Mouse (Mus musculus) stomach, embryonic 16.5 days (tissue): ENCODE measurements at regions not wholly inside any gene's neighbourhood (a gene's known extent, or its start where the extent isn't known, plus 50 kb on each side); places are given as distances from the start of the nearest gene placed in this dataset.

ENCODE experiments used
- ATAC-seq: fragments of 200-750 bp; cut with Nextera tagmentation; 2 replicates; pipeline ENCODE4 v1.8.0; 2017; ENCODE audit warnings: moderate number of reproducible peaks, moderate TSS enrichment; ENCODE audit not compliant: insufficient read depth, low FRiP score
- H3K27ac ChIP-seq: fragments of 300-500 bp; sonication (generic); 2 replicates; pipeline ENCODE4 v1.5.1; 2014; ENCODE audit warnings: low read length
- H3K27me3 ChIP-seq: fragments of 300-500 bp; sonication (generic); 2 replicates; pipeline ENCODE4 v1.6.1; 2014; ENCODE audit warnings: low read length, control low read depth, mixed read lengths; ENCODE audit not compliant: control insufficient read depth, insufficient read depth
- H3K36me3 ChIP-seq: fragments of 300-500 bp; sonication (generic); 2 replicates; pipeline ENCODE4 v1.6.1; 2014; ENCODE audit warnings: low read length; ENCODE audit not compliant: control insufficient read depth, insufficient read depth
- H3K4me1 ChIP-seq: fragments of 300-500 bp; sonication (generic); 2 replicates; pipeline ENCODE4 v1.6.1; 2014; ENCODE audit warnings: low read length, control low read depth, mixed read lengths; ENCODE audit not compliant: control insufficient read depth, insufficient read depth
- H3K4me2 ChIP-seq: fragments of 300-500 bp; sonication (generic); 2 replicates; pipeline ENCODE4 v1.6.1; 2014; ENCODE audit warnings: low read depth, low read length, mixed read lengths
- H3K4me3 ChIP-seq: fragments of 300-500 bp; sonication (generic); replicated peaks from 2 replicates; pipeline ENCODE4 v1.5.1; 2014; ENCODE audit warnings: mild to moderate bottlenecking, low read length
- H3K9ac ChIP-seq: fragments of 300-500 bp; sonication (generic); 2 replicates; pipeline ENCODE4 v1.6.1; 2014; ENCODE audit warnings: low read length
- H3K9me3 ChIP-seq: fragments of 300-500 bp; sonication (generic); replicated peaks from 2 replicates; pipeline ENCODE4 v1.6.1; 2016; ENCODE audit warnings: low read length, control low read depth; ENCODE audit not compliant: control insufficient read depth
- WGBS: fragments of 180-500 bp; shearing (Covaris S2); extraction: QIAGEN DNeasy Blood & Tissue Kit; methylation state at CpG from one replicate; pipeline ENCODE4 v1.1.7; 2014; 5-methylcytosine and 5-hydroxymethylcytosine counted together

DNA sequence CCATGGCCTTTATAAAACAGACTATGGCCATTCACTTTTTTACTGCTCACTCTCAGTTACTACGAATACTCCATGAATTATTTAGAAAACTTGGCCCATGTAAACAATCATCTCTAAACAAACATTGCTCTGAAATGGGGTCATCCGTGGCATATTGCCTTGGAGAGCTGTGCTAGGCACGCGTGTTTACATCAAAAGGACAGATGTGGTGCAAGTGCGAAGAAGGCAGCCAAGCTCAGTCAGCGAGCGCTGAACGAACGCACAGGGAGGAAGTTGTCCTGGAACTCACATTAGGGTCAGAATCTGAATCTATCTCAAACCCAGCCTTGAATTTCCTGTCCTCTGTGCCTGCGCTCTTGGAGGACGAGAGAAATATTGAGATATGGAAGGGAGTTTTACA lies 402.3 kb downstream of the Rapgef2 start:
- no peaks in the 10 kb centered on the region for H3K36me3 ChIP-seq
- no peaks in the 10 kb centered on the region for H3K27me3 ChIP-seq
- ATAC-seq: no peak
- no peaks in the 10 kb centered on the region for H3K9me3 ChIP-seq
- no peak overlapping the region for H3K9ac ChIP-seq
- H3K27ac ChIP-seq: no peak overlapping the region
- 54% methylated on average over 11 of the region's 11 CpGs for WGBS
- no peaks in the 10 kb centered on the region for H3K4me1 ChIP-seq
- no peak overlapping the region for H3K4me2 ChIP-seq
- no peak overlapping the region for H3K4me3 ChIP-seq

DNA sequence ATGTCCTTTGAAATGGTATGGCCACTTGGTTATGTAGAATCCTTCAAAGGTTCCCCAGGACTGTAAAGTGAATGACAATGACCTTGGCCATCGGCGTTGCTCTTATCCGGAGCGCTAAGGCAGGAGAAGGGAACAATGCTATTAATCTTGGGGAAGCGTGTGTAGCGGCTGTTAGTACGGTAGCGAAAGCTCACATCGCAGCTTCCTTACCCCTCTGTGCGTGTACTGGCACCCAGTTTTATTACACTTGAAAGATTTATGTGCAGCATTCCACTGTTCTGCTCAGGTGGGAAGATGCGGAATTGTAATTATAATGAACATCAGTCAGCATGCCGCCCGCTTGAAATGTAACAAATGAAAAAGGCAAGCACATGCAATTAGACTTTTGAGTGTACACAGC lies 406.2 kb downstream of the Rapgef2 start:
- no peak overlapping the region for H3K9ac ChIP-seq
- H3K36me3 ChIP-seq: no peaks in the 10 kb centered on the region
- H3K4me1 ChIP-seq: no peaks in the 10 kb centered on the region
- H3K27ac ChIP-seq: no peak overlapping the region
- no peaks in the 10 kb centered on the region for H3K9me3 ChIP-seq
- no peak overlapping the region for H3K4me3 ChIP-seq
- 81% methylated on average over 13 of the region's 13 CpGs for WGBS
- no peaks in the 10 kb centered on the region for H3K27me3 ChIP-seq
- no peak overlapping the region for H3K4me2 ChIP-seq
- ATAC-seq: no peak

DNA sequence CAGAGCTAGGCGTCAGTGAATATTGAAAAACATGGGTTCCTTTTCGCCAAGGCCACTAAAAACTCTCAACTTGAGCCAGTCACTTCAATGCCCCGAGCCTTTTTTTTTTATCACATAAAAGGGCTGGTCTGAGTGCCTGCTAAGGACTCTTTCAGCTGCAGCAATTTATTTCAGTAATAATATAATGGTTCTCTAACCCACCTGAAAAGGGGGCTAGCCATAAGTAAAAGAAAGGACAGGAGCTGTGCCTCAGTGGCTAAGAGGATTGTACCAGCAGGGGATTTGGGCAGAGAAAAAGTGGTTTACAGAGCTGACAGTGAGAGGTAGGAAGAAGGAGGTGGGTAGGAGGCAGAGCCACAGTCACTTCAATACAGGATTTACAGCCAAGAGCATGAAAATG lies 409.0 kb downstream of the Rapgef2 start:
- no peaks in the 10 kb centered on the region for H3K36me3 ChIP-seq
- no peaks in the 10 kb centered on the region for H3K4me1 ChIP-seq
- no peak for ATAC-seq
- no peak overlapping the region for H3K4me3 ChIP-seq
- 76% methylated on average over 3 of the region's 3 CpGs for WGBS
- no peak overlapping the region for H3K4me2 ChIP-seq
- H3K27ac ChIP-seq: no peak overlapping the region
- H3K9me3 ChIP-seq: no peaks in the 10 kb centered on the region
- H3K9ac ChIP-seq: no peak overlapping the region
- H3K27me3 ChIP-seq: no peaks in the 10 kb centered on the region

DNA sequence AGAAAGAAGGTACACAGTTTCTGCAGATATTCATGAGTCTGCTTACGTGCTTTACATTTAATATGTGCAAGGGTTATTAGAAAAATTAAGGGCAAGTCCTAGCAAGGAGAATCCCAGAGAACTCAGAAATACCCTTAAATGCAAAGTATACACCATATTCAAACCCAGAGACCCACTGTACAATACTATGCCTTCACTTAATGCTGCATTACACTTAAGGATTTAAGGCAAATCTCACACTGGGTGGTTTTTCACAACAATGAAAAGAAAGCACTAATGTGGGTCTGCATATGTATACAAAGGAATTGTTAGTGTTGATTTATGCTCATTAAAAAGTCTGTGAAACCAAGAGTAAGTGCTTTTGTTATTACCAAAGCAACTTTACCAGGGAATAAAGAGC lies 419.4 kb downstream of the Rapgef2 start:
- no peaks in the 10 kb centered on the region for H3K27me3 ChIP-seq
- ATAC-seq: no peak
- no peak overlapping the region for H3K9ac ChIP-seq
- H3K36me3 ChIP-seq: no peaks in the 10 kb centered on the region
- 61% methylated on average over 1 of the region's 1 CpGs for WGBS
- H3K4me3 ChIP-seq: no peak overlapping the region
- no peaks in the 10 kb centered on the region for H3K9me3 ChIP-seq
- H3K27ac ChIP-seq: no peak overlapping the region
- H3K4me1 ChIP-seq: no peaks in the 10 kb centered on the region
- H3K4me2 ChIP-seq: no peak overlapping the region

DNA sequence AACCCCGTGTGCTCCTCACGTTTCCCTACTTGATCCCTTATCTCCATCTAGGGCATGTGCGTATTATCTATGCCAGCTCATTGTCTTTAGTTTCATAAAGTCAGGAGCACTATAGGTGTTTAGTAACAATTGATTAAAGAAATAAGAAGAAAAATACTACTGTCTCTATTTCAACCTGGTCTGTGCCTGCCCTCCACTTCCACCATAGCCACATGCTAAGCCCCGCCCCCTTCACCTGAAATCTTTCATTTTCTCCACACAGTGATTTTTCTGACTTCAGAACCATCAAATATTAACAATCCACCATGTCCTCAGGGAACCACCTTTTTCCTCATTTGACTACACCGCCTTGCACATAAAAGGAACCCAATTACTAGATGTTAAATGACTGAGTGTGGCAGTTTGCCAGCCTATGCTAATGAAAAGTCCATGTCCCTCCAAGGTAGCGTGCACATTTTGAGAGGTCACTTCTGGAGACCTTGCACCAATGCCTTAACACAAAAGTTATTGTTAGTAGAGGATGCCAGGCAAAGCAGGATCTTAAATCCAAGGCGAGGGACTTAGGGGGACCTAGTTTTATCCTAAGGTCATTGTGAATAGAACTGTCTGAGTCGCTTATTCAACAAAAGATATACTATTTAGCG lies 420.1 kb downstream of the Rapgef2 start:
- WGBS: 84% methylated on average over 9 of the region's 9 CpGs
- no peak overlapping the region for H3K4me3 ChIP-seq
- no peak overlapping the region for H3K9ac ChIP-seq
- H3K27ac ChIP-seq: no peak overlapping the region
- H3K9me3 ChIP-seq: no peaks in the 10 kb centered on the region
- no peak for ATAC-seq
- H3K36me3 ChIP-seq: no peaks in the 10 kb centered on the region
- no peak overlapping the region for H3K4me2 ChIP-seq
- H3K27me3 ChIP-seq: no peaks in the 10 kb centered on the region
- H3K4me1 ChIP-seq: no peaks in the 10 kb centered on the region

DNA sequence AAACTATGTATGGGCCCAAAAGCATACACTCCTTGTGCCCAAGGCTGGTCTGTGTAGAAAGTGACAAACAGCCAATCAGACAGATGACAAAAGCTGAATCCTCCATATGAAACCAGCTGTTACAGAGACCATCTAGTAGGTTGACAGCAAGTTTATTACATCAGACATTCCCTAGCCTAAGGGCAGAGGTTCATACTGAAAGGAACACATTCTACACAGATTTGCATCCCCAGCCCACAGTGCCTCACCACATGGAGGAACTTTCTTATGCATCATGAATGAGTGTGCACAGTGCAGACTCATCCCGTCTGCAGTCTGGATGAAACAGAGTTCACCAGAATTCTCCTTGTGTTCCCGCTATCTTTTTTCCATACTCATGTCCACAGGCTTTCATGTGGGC lies 423.3 kb downstream of the Rapgef2 start:
- ATAC-seq: no peak
- no peaks in the 10 kb centered on the region for H3K4me1 ChIP-seq
- H3K4me2 ChIP-seq: no peak overlapping the region
- H3K9ac ChIP-seq: no peak overlapping the region
- no peaks in the 10 kb centered on the region for H3K36me3 ChIP-seq
- 83% methylated on average over 2 of the region's 2 CpGs for WGBS
- H3K27ac ChIP-seq: no peak overlapping the region
- no peaks in the 10 kb centered on the region for H3K27me3 ChIP-seq
- H3K4me3 ChIP-seq: no peak overlapping the region
- no peaks in the 10 kb centered on the region for H3K9me3 ChIP-seq

DNA sequence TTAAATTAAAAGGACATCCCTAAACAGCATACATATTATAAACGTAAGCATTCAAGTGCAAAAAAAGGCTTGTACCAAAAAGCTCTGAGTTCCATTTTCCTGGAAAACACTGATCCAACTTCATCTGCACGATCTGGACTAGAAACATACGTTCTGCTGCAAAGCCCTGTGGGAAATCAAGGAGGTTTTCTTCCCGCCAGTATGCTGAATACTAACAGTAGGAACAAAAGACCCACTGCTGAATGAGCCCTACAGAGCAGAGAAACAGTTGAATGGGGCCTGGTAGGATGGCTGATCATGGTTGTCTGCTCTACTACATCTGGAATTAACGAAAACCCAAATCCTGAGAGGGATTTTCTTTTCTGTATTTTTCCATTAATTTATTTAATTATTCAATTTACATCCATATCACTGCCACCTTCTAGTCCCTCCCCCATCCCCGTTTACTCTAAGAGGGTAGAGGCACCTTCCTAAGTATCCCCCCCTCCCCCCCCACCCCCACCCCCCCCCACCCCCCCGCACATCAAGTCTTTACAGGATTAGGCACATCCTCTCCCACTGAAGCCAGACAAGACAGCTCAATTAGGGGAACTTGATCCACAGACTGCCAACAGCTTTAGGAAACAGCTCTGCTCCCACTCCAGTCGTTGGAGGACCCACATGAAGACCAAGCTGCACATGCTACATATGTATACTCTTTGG lies 439.5 kb downstream of the Rapgef2 start:
- no peak for ATAC-seq
- H3K4me3 ChIP-seq: no peak overlapping the region
- WGBS: 73% methylated on average over 7 of the region's 8 CpGs

DNA sequence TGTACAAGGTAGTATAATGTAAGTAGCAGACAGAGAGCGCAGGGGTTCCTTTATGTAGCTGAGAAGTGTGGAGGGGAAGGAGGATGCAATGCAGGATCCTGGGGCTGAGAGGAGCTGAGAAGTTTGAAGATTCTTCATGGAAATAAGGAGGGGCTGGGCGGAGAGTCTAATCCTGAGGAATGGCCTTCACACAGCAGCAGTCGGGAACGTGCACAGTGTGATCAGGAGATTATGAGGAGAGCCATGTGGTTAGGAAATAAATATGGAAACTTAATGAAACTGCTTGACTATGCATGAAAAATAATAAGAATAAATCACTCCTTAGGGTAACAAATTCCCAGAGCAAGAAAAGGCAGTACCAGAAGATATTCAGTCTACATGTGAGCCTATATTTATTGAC lies 445.1 kb downstream of the Rapgef2 start:
- no peak overlapping the region for H3K4me3 ChIP-seq
- no peak overlapping the region for H3K9ac ChIP-seq
- 64% methylated on average over 4 of the region's 4 CpGs for WGBS

More for the DNA sequence above, 439.5 kb downstream of the Rapgef2 start:
- H3K36me3 ChIP-seq: no peaks in the 10 kb centered on the region
- no peak overlapping the region for H3K9ac ChIP-seq
- H3K4me1 ChIP-seq: no peaks in the 10 kb centered on the region
- H3K27me3 ChIP-seq: no peaks in the 10 kb centered on the region
- no peaks in the 10 kb centered on the region for H3K9me3 ChIP-seq
- no peak overlapping the region for H3K27ac ChIP-seq
- H3K4me2 ChIP-seq: no peak overlapping the region

DNA sequence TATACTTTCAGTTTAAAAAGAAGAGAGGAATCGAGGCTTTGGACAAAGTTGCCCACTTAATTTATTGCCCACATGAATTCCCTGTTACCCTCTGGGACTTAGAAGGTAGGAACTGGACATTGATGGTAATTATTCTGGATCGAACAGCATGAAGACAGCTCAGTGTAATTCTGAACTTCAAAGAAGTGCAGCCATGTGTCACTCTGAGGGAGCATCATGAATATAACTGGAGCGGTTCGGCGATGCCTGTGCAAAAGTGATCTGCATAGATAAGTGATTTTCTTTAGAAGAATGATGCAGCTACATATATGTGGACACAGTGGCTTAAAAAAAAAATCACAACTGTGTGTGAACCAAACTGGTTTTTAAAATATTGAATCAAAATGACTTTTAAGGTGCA lies 449.5 kb downstream of the Rapgef2 start:
- 85% methylated on average over 5 of the region's 5 CpGs for WGBS
- Histone ChIP-seq H3K27ac (no peak overlapping the region), H3K4me2 (no peak overlapping the region), H3K4me1 (no peaks in the 10 kb centered on the region), H3K27me3 (no peaks in the 10 kb centered on the region), H3K36me3 (no peaks in the 10 kb centered on the region), H3K9me3 (no peaks in the 10 kb centered on the region), H3K4me3 (no peak overlapping the region), H3K9ac (no peak overlapping the region)
- no peak for ATAC-seq

More for the DNA sequence above, 445.1 kb downstream of the Rapgef2 start:
- ATAC-seq: no peak
- Histone ChIP-seq H3K36me3 (no peaks in the 10 kb centered on the region), H3K4me1 (no peaks in the 10 kb centered on the region), H3K27me3 (no peaks in the 10 kb centered on the region), H3K4me2 (no peak overlapping the region), H3K27ac (no peak overlapping the region), H3K9me3 (no peaks in the 10 kb centered on the region)
